Mouse (Mus musculus) bone marrow, adult 2 months (tissue): Measurements from ENCODE around the gene Sdc4. TPM values are rescaled to one million over a fixed set of nuclear protein-coding genes. Genes with fewer than 3 reads are reported as not detected.

Source experiments
- H3K27ac ChIP-seq: fragments of 200-500 bp; 2 replicates; pipeline ENCODE4 v1.5.1; 2012; ENCODE audit warnings: low read depth, mild to moderate bottlenecking, control low read depth, inconsistent platforms, low read length; ENCODE audit not compliant: control insufficient read depth, poor library complexity, insufficient read depth
- H3K4me1 ChIP-seq: fragments of 200-500 bp; 2 replicates; pipeline ENCODE4 v1.6.1; 2011; ENCODE audit warnings: low read length; ENCODE audit not compliant: control insufficient read depth, insufficient read depth
- H3K4me3 ChIP-seq: fragments of 200-500 bp; replicated peaks from 2 replicates; pipeline ENCODE3; 2011; ENCODE audit warnings: mild to moderate bottlenecking, low read depth, low read length, control low read depth; ENCODE audit not compliant: control insufficient read depth
- CTCF ChIP-seq: fragments of 200-500 bp; IDR thresholded peaks from 2 replicates; pipeline ENCODE4 v1.5.1; 2011; ENCODE audit warnings: low read length, control low read depth; ENCODE audit not compliant: control insufficient read depth, insufficient read depth
- POLR2A ChIP-seq: fragments of 200-500 bp; IDR thresholded peaks from 2 replicates; pipeline ENCODE4 v1.6.1; 2011; ENCODE audit warnings: low read depth, mild to moderate bottlenecking, control low read depth, low read length, borderline replicate concordance; ENCODE audit not compliant: control insufficient read depth
- WGBS: fragments of 180-500 bp; shearing (Covaris S2); methylation state at CpG from one replicate; pipeline ENCODE4 v1.1.7; 2018; 5-methylcytosine and 5-hydroxymethylcytosine counted together
- polyA plus RNA-seq: library from polyadenylated mRNA; stranded (reverse); fragments of >200 nt; gene quantifications from 2 replicates; pipeline ENCODE4 v1.2.4, GENCODE M21; 2011; ENCODE audit warnings: low replicate concordance; ENCODE audit not compliant: missing spikeins, insufficient read depth, insufficient read length

Gene Sdc4
- polyA plus RNA-seq, 1 experiment, result 22.1 TPM

DNA sequence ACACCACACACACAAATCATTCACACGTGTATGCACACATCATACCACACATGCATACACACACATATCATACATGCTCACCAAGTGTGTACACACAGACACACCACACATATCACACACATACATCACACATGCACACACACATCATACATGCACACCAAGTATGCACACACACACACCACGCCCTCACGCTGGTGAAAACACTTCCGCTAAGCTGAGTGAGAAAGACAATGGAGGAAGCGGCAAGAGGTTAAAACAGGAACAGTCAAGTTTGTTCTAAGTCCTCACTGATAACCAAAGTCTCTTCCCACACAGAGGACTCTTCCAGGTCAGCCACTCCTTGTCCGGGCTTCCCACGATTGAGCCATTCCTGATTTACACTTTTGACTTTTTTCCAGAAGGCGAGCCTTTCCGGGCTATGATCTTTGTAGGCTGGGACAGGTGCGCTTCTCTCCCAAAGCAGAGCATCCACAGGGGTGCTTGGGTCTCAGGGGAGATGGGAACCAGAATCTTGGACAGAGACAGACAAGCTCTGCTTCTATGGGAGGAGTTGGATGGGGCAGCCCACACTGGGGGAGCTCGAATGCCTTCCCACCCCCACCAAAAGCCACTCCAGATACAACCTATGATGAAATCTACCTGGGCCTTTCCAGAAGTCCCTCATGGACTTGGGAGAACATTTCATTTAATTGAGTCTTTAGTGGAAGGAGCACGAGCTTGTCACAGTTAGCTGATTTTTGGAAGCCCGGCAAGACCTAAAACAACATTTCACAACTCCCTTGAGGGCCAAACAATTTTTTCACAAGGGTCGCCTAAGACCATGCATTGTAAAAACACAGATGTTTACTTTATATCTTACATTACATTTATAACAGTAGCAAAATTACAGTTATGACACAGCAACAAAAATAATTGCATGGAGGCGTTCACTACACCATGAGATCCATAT, 65.9 kb downstream of the Sdc4 start:
- Histone ChIP-seq H3K4me1 (peaks cover 6% of the 10 kb centered on the region), H3K4me3 (no peak overlapping the region), H3K27ac (peak overlapping the region; percentile 75)
- WGBS, result 65% methylated on average over 15 of the region's 15 CpGs
- TF ChIP-seq CTCF (no peak), POLR2A (no peak)

Other genes with a start within 250 kb of the Sdc4 start
- gene Wfdc15a, start 243.8 kb downstream of the Sdc4 start, polyA plus RNA-seq, result not detected in 2 replicates
- 3.2 TPM in 1 of 2 replicates, not detected in the other for gene Wfdc15b, start 222.2 kb downstream of the Sdc4 start, polyA plus RNA-seq
- not detected in 2 replicates for gene Svs2, start 205.4 kb downstream of the Sdc4 start, polyA plus RNA-seq
- gene Svs3b, start 187.2 kb downstream of the Sdc4 start, polyA plus RNA-seq, result not detected in 2 replicates
- gene Svs4, start 165.4 kb downstream of the Sdc4 start, polyA plus RNA-seq, result not detected in 2 replicates
- not detected in 2 replicates for gene Svs3a, start 154.6 kb downstream of the Sdc4 start, polyA plus RNA-seq
- not detected in 2 replicates for gene Svs6, start 127.1 kb downstream of the Sdc4 start, polyA plus RNA-seq
- not detected in 2 replicates for gene Svs5, start 111.1 kb downstream of the Sdc4 start, polyA plus RNA-seq
- 48.8 and 108 TPM in 2 replicates for gene Slpi, start 54.8 kb downstream of the Sdc4 start, polyA plus RNA-seq
- not detected in 2 replicates for gene Rbpjl, start 40.7 kb downstream of the Sdc4 start, polyA plus RNA-seq
- 0.86 and 1.2 TPM in 2 replicates for gene Matn4, start 38.7 kb downstream of the Sdc4 start, polyA plus RNA-seq
- 10.1 and 26.7 TPM in 2 replicates for gene Sys1, start 13.1 kb upstream of the Sdc4 start, polyA plus RNA-seq
- gene Gm20458, start 17.1 kb upstream of the Sdc4 start, polyA plus RNA-seq, result not detected in 2 replicates
- gene Trp53tg5, start 29.8 kb upstream of the Sdc4 start, polyA plus RNA-seq, result not detected in 2 replicates
- 7.5 and 8.1 TPM in 2 replicates for gene Dbndd2, start 42.2 kb upstream of the Sdc4 start, polyA plus RNA-seq
- 27.8 and 39.1 TPM in 2 replicates for gene Pigt, start 53.6 kb upstream of the Sdc4 start, polyA plus RNA-seq
- gene Wfdc2, start 118.5 kb upstream of the Sdc4 start, polyA plus RNA-seq, result 2.8 TPM in 1 of 2 replicates, not detected in the other
- not detected in 2 replicates for gene Spint3, start 129.6 kb upstream of the Sdc4 start, polyA plus RNA-seq
- not detected in 2 replicates for gene Wfdc6a, start 141.6 kb upstream of the Sdc4 start, polyA plus RNA-seq
- not detected in 2 replicates for gene Eppin, start 149.7 kb upstream of the Sdc4 start, polyA plus RNA-seq
- not detected in 2 replicates for gene Wfdc6b, start 169.6 kb upstream of the Sdc4 start, polyA plus RNA-seq
- not detected in 2 replicates for gene Wfdc8, start 169.7 kb upstream of the Sdc4 start, polyA plus RNA-seq
- gene Wfdc16, start 194.9 kb upstream of the Sdc4 start, polyA plus RNA-seq, result not detected in 2 replicates
- gene Wfdc10, start 212.2 kb upstream of the Sdc4 start, polyA plus RNA-seq, result not detected in 2 replicates
- gene Wfdc9, start 212.7 kb upstream of the Sdc4 start, polyA plus RNA-seq, result not detected in 2 replicates
- not detected in 2 replicates for gene Wfdc11, start 230.2 kb upstream of the Sdc4 start, polyA plus RNA-seq
- not detected in 2 replicates for gene Wfdc13, start 241.2 kb upstream of the Sdc4 start, polyA plus RNA-seq